Mouse (Mus musculus): Measurements from ENCODE around the gene Elac2. TPM values are rescaled to one million over a fixed set of nuclear protein-coding genes. Genes with fewer than 3 reads are reported as not detected.

The Elac2 gene
- polyA plus RNA-seq, 1 experiment from 2014 or later: 9.9 TPM

GRCm38 (mm10) chr11:65032221-65032620, 53.4 kb downstream of the Elac2 start:
- ATAC-seq: no peak
- TF ChIP-seq CTCF (IDR thresholded peaks at IDR 0.05): no peak
- no peak for TF ChIP-seq EP300 (IDR thresholded peaks at IDR 0.05)
- DNase-seq (ENCODE audit: low spot score): no peak
- Histone ChIP-seq H3K27me3 (replicated peaks; ENCODE audit: insufficient read depth, low read length) (no peaks in the 10 kb centered on the region), H3K36me3 (ENCODE audit: insufficient read depth, low read length) (no peaks in the 10 kb centered on the region), H3K9me3 (ENCODE audit: low read length) (no peaks in the 10 kb centered on the region), H3K4me3 (ENCODE audit: low read depth, low read length) (no peak overlapping the region), H3K27ac (ENCODE audit: low read length) (no peak overlapping the region), H3K9ac (replicated peaks; ENCODE audit: low read depth) (no peak overlapping the region), H3K4me2 (replicated peaks; ENCODE audit: low read depth, low read length) (no peak overlapping the region), H3K4me1 (ENCODE audit: insufficient read depth, low read depth, low read length) (peaks cover 3% of the 10 kb centered on the region; the same call in 1 of the 2 replicates)
- WGBS: 89% methylated on average over 7 of the region's 7 CpGs

DNA sequence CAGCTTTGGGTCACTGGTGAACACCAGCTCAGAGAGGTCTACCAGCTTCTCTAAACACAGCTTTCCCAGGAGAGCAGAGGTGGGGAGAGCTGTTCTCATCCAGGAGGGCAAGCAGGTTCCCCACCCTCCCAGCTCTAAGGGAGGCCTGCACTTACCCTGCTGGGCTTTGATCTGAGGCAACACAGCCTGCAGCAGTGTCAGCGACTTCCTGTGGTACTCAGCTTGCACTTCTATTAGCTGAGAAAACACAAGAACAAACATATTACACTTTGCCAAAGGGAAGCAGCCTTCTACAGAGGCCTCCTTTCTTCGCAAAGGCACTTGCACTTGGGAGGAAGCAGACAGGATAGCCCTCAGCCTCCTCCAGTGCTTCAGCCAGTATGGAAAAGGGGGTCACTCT, 60.2 kb downstream of the Elac2 start:
- DNase-seq (ENCODE audit: low spot score): peak; percentile 65
- ATAC-seq: peak; percentile 67
- 17% methylated on average over 2 of the region's 2 CpGs for WGBS

DNA sequence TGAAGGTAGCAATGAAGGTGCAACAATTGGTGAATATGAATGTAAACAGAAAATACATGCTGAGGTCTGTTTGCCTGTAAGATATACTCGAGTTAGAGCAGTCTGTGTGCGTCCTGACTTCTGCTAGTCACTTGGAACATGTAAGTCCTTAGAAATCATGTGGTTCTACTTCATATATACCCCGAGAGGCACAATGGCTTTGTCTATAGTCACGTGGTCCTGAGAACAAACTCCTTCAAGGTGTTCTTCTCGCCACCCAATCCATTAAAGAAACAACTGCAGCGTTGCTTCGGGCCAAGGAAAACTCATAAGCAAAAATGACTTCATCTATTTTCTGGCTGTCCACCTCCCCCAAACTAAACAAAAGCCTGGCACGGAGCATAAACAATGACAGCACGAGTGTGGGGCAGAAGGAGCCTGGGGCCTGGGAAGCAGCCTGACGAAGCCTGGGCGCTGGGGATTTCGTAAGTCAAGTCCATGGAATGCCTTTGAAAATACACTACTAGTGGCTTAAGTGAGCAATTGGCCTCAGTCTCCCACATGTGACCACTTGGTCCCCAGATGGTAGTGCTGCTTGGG, 60.8 kb downstream of the Elac2 start:
- DNase-seq (ENCODE audit: low spot score): peak; percentile 94
- Histone ChIP-seq H3K4me2 (replicated peaks; ENCODE audit: low read depth, low read length) (peak overlapping the region; percentile 20), H3K9ac (replicated peaks; ENCODE audit: low read depth) (no peak overlapping the region), H3K4me3 (ENCODE audit: low read depth, low read length) (no peak overlapping the region), H3K36me3 (ENCODE audit: insufficient read depth, low read length) (no peaks in the 10 kb centered on the region), H3K9me3 (ENCODE audit: low read length) (no peaks in the 10 kb centered on the region), H3K27ac (ENCODE audit: low read length) (peak overlapping the region; percentile 85), H3K27me3 (replicated peaks; ENCODE audit: insufficient read depth, low read length) (no peaks in the 10 kb centered on the region), H3K4me1 (ENCODE audit: insufficient read depth, low read depth, low read length) (no peaks in the 10 kb centered on the region; the same call in 1 of the 2 replicates)
- no peak; the same call in none of the 2 replicates for TF ChIP-seq EP300 (IDR thresholded peaks at IDR 0.05)
- TF ChIP-seq CTCF (IDR thresholded peaks at IDR 0.05): no peak
- 16% methylated on average over 12 of the region's 12 CpGs for WGBS
- peak; percentile 93 for ATAC-seq

More for the DNA sequence above, 60.2 kb downstream of the Elac2 start:
- H3K4me1 ChIP-seq (ENCODE audit: insufficient read depth, low read depth, low read length): no peaks in the 10 kb centered on the region; the same call in 1 of the 2 replicates
- H3K27ac ChIP-seq (ENCODE audit: low read length): peak overlapping the region; percentile 85
- H3K4me2 ChIP-seq (replicated peaks; ENCODE audit: low read depth, low read length): no peak overlapping the region
- no peak overlapping the region for H3K9ac ChIP-seq (replicated peaks; ENCODE audit: low read depth)
- H3K9me3 ChIP-seq (ENCODE audit: low read length): no peaks in the 10 kb centered on the region
- H3K4me3 ChIP-seq (ENCODE audit: low read depth, low read length): no peak overlapping the region
- TF ChIP-seq EP300 (IDR thresholded peaks at IDR 0.05) (no peak), CTCF (IDR thresholded peaks at IDR 0.05) (no peak)
- H3K36me3 ChIP-seq (ENCODE audit: insufficient read depth, low read length): no peaks in the 10 kb centered on the region
- H3K27me3 ChIP-seq (replicated peaks; ENCODE audit: insufficient read depth, low read length): no peaks in the 10 kb centered on the region

GRCm38 (mm10) chr11:65040556-65040955, 61.7 kb downstream of the Elac2 start:
- Histone ChIP-seq H3K27ac (ENCODE audit: low read length) (peak overlapping the region; percentile 75; the same call in 1 of the 2 replicates), H3K4me1 (ENCODE audit: insufficient read depth, low read depth, low read length) (no peaks in the 10 kb centered on the region; the same call in 1 of the 2 replicates), H3K4me3 (ENCODE audit: low read depth, low read length) (no peak overlapping the region), H3K9ac (replicated peaks; ENCODE audit: low read depth) (no peak overlapping the region), H3K27me3 (replicated peaks; ENCODE audit: insufficient read depth, low read length) (no peaks in the 10 kb centered on the region), H3K9me3 (ENCODE audit: low read length) (no peaks in the 10 kb centered on the region), H3K36me3 (ENCODE audit: insufficient read depth, low read length) (no peaks in the 10 kb centered on the region), H3K4me2 (replicated peaks; ENCODE audit: low read depth, low read length) (no peak overlapping the region)
- ATAC-seq (no peak), DNase-seq (ENCODE audit: low spot score) (no peak)
- TF ChIP-seq CTCF (IDR thresholded peaks at IDR 0.05) (no peak), EP300 (IDR thresholded peaks at IDR 0.05) (no peak)
- 78% methylated on average over 6 of the region's 6 CpGs for WGBS

GRCm38 (mm10) chr11:65049090-65049489, 70.3 kb downstream of the Elac2 start:
- no peak overlapping the region for H3K4me2 ChIP-seq (replicated peaks; ENCODE audit: low read depth, low read length)
- TF ChIP-seq CTCF (IDR thresholded peaks at IDR 0.05) (no peak), EP300 (IDR thresholded peaks at IDR 0.05) (no peak)
- H3K9me3 ChIP-seq (ENCODE audit: low read length): no peaks in the 10 kb centered on the region
- 76% methylated on average over 7 of the region's 7 CpGs for WGBS
- H3K4me1 ChIP-seq (ENCODE audit: insufficient read depth, low read depth, low read length): no peaks in the 10 kb centered on the region
- no peak overlapping the region for H3K27ac ChIP-seq (ENCODE audit: low read length)
- no peaks in the 10 kb centered on the region for H3K36me3 ChIP-seq (ENCODE audit: insufficient read depth, low read length)
- H3K4me3 ChIP-seq (ENCODE audit: low read depth, low read length): no peak overlapping the region
- ATAC-seq: no peak
- DNase-seq (ENCODE audit: low spot score): no peak
- H3K9ac ChIP-seq (replicated peaks; ENCODE audit: low read depth): no peak overlapping the region
- no peaks in the 10 kb centered on the region for H3K27me3 ChIP-seq (replicated peaks; ENCODE audit: insufficient read depth, low read length)

- 66% methylated on average over 5 of the region's 5 CpGs for WGBS
- H3K27me3 ChIP-seq (replicated peaks; ENCODE audit: insufficient read depth, low read length): no peaks in the 10 kb centered on the region
- H3K4me2 ChIP-seq (replicated peaks; ENCODE audit: low read depth, low read length): no peak overlapping the region
- no peak overlapping the region for H3K27ac ChIP-seq (ENCODE audit: low read length)
- H3K36me3 ChIP-seq (ENCODE audit: insufficient read depth, low read length): no peaks in the 10 kb centered on the region
- H3K9ac ChIP-seq (replicated peaks; ENCODE audit: low read depth): no peak overlapping the region
- H3K9me3 ChIP-seq (ENCODE audit: low read length): no peaks in the 10 kb centered on the region
- H3K4me1 ChIP-seq (ENCODE audit: insufficient read depth, low read depth, low read length): no peaks in the 10 kb centered on the region
- TF ChIP-seq EP300 (IDR thresholded peaks at IDR 0.05) (no peak), CTCF (IDR thresholded peaks at IDR 0.05) (no peak)
- H3K4me3 ChIP-seq (ENCODE audit: low read depth, low read length): no peak overlapping the region
- ATAC-seq (no peak), DNase-seq (ENCODE audit: low spot score) (no peak)
Measured at GRCm38 (mm10) chr11:65050819-65051218, 72.0 kb downstream of the Elac2 start.

Other genes starting within 250 kb of the Elac2 start
- gene 1700086D15Rik, start 180.9 kb downstream of the Elac2 start, polyA plus RNA-seq (2015; fragmentation: Nextera tagmentation; extraction: Ambion mirVana): 0.29 and 0.32 TPM in 2 replicates
- 31.2 and 33.7 TPM in 2 replicates for gene Arhgap44, start 183.9 kb downstream of the Elac2 start, polyA plus RNA-seq (2015; fragmentation: Nextera tagmentation; extraction: Ambion mirVana)